Mouse (Mus musculus) neural tube, embryonic 14.5 days (tissue): ENCODE measurements around the gene Cnot9. TPM values are rescaled to one million over a fixed set of nuclear protein-coding genes. Genes with fewer than 3 reads are reported as not detected.
"Not testable (repeated sequence)": the region's sequence is repeated elsewhere in the genome, so short reads cannot be mapped to it uniquely, and the experiment has no call there.

Source experiments
- ATAC-seq: fragments of 200-750 bp; cut with Nextera tagmentation; 2 replicates; pipeline ENCODE4 v1.8.0; 2017; ENCODE audit warnings: low read depth, mild to moderate bottlenecking, moderate TSS enrichment, moderate library complexity
- H3K27ac ChIP-seq: fragments of 300-500 bp; sonication (generic); 2 replicates; pipeline ENCODE4 v1.5.1; 2014; ENCODE audit warnings: low read depth, mild to moderate bottlenecking, control low read depth, low read length, moderate library complexity, mixed read lengths
- H3K27me3 ChIP-seq: fragments of 300-500 bp; sonication (generic); 2 replicates; pipeline ENCODE4 v1.6.1; 2014; ENCODE audit warnings: low read length; ENCODE audit not compliant: control insufficient read depth, insufficient read depth
- H3K36me3 ChIP-seq: fragments of 300-500 bp; sonication (generic); 2 replicates; pipeline ENCODE4 v1.6.1; 2014; ENCODE audit warnings: low read length, mixed read lengths; ENCODE audit not compliant: control insufficient read depth, insufficient read depth
- H3K4me1 ChIP-seq: fragments of 300-500 bp; sonication (generic); 2 replicates; pipeline ENCODE4 v1.6.1; 2014; ENCODE audit warnings: low read length; ENCODE audit not compliant: control insufficient read depth, insufficient read depth
- H3K4me2 ChIP-seq: fragments of 300-500 bp; sonication (generic); 2 replicates; pipeline ENCODE4 v1.6.1; 2014; ENCODE audit warnings: mild to moderate bottlenecking, low read depth, low read length, control low read depth
- H3K4me3 ChIP-seq: fragments of 300-500 bp; sonication (generic); 2 replicates; pipeline ENCODE4 v1.5.1; 2014; ENCODE audit warnings: low read depth, low read length, control low read depth, mixed read lengths
- H3K9ac ChIP-seq: fragments of 300-500 bp; sonication (generic); replicated peaks from 2 replicates; pipeline ENCODE4 v1.6.1; 2014; ENCODE audit warnings: low read depth, mild to moderate bottlenecking, control low read depth, low read length, mixed read lengths
- H3K9me3 ChIP-seq: fragments of 300-500 bp; sonication (generic); 2 replicates; pipeline ENCODE4 v1.6.1; 2016; ENCODE audit warnings: low read length; ENCODE audit not compliant: control insufficient read depth
- WGBS: fragments of 180-500 bp; shearing (Covaris S2); extraction: QIAGEN DNeasy Blood & Tissue Kit; methylation state at CpG from one replicate; pipeline ENCODE4 v1.1.7; 2014; 5-methylcytosine and 5-hydroxymethylcytosine counted together
- polyA plus RNA-seq: library from polyadenylated mRNA; unstranded; fragments of >200 nt; fragmentation: Nextera tagmentation; extraction: Ambion mirVana; gene quantifications from 2 replicates; pipeline ENCODE4 v1.2.1, GENCODE M21; 2014

The Cnot9 gene
- 48.6 and 52.9 TPM in 2 replicates for polyA plus RNA-seq

- peak within 1 kb of the TSS; percentile 92 for H3K9ac ChIP-seq
- H3K4me3 ChIP-seq: peak within 1 kb of the TSS; percentile 92
- ATAC-seq: peak; percentile 99
- no peaks in the 10 kb centered on the region for H3K9me3 ChIP-seq
- H3K36me3 ChIP-seq: no peaks in the 10 kb centered on the region
- peak within 1 kb of the TSS; percentile 67 for H3K27ac ChIP-seq
- under 1% methylated on average over 62 of the region's 64 CpGs for WGBS
- H3K27me3 ChIP-seq: no peaks in the 10 kb centered on the region
- H3K4me1 ChIP-seq: peaks cover 19% of the 10 kb centered on the region
- H3K4me2 ChIP-seq: peak within 1 kb of the TSS; percentile 91
Observed at GRCm38 (mm10) chr1:74505721-74506464, at the start of gene Cnot9. Gene Cnot9, plus strand, starts transcription at chr1:74506058.

DNA sequence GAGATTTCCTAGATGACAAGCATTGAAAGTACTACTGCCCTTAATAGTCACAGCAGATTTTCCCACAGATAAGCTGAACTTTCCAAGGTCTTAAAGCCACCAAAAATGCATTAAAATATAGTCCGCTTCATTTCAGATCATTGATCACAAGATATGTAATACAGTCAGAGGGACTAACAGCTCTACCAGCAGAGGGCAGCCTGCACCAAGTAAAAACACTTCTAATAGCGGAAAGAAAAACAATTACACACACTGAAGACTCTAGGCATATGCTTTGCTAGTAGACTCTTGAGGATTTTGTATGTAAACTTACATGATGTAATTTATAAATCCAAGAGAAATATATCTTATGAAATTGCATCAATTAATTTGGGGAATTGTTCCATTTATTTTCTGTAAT is 45.6 kb upstream of the Cnot9 start:
- Histone ChIP-seq H3K4me3 (no peak overlapping the region), H3K9ac (no peak overlapping the region), H3K27ac (no peak overlapping the region), H3K4me2 (no peak overlapping the region), H3K36me3 (peaks cover 32% of the 10 kb centered on the region), H3K9me3 (no peaks in the 10 kb centered on the region), H3K4me1 (no peaks in the 10 kb centered on the region), H3K27me3 (no peaks in the 10 kb centered on the region)
- no peak for ATAC-seq
- 74% methylated on average over 2 of the region's 2 CpGs for WGBS

DNA sequence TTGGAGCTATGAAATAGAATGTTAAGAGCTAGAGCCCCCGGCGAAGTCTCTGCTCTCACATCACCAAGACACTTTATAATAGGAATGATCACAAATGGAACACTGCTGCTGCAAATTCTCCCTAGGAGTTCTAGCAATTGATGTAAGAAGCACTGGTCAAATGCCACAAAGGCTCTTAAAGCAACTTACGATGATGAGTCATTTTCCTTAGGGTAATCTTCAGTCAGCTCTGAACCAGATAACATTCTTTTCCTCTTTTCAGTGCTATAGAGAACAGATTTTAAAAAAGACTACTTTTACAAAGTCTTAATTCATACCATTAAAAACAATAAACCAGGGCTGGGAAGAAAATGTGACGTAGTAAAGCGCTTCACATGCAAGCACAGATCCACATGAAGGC is 20.1 kb upstream of the Cnot9 start:
- 96% methylated on average over 5 of the region's 5 CpGs for WGBS
- no peaks in the 10 kb centered on the region for H3K27me3 ChIP-seq
- ATAC-seq: no peak
- no peak overlapping the region for H3K9ac ChIP-seq
- H3K9me3 ChIP-seq: no peaks in the 10 kb centered on the region
- H3K36me3 ChIP-seq: peaks cover 51% of the 10 kb centered on the region
- no peak overlapping the region for H3K27ac ChIP-seq
- no peak overlapping the region for H3K4me3 ChIP-seq
- H3K4me2 ChIP-seq: no peak overlapping the region
- H3K4me1 ChIP-seq: no peaks in the 10 kb centered on the region

DNA sequence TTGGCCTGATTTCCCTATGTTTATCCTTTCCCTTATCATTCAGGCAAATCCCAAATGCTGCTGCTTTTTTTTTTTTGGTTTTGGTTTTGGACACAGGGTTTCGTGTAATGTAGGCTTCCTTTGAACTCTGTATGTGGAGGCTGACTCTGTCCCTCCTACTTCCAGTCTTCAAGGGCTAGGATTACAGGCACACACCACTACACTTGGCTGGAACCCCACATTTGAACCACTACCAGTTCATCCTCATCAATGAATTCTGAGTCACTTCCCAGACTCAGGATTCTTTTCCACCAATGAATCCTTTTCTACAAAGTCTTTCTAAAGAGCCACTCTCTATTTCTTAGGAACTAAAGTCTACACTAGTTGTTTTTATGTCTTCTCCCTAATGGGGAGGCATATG is 4.8 kb upstream of the Cnot9 start:
- H3K9me3 ChIP-seq: no peaks in the 10 kb centered on the region
- no peaks in the 10 kb centered on the region for H3K36me3 ChIP-seq
- no peak overlapping the region for H3K4me3 ChIP-seq
- ATAC-seq: no peak
- no peaks in the 10 kb centered on the region for H3K27me3 ChIP-seq
- no peak overlapping the region for H3K4me2 ChIP-seq
- H3K27ac ChIP-seq: no peak overlapping the region
- 81% methylated on average over 1 of the region's 1 CpGs for WGBS
- no peak overlapping the region for H3K9ac ChIP-seq
- 0 out of 2 replicates have a peak, but pooled peaks cover 4% of the 10 kb centered on the region for H3K4me1 ChIP-seq

GRCm38 (mm10) chr1:74505393-74505720 is 501 bp upstream of the Cnot9 start:
- peak overlapping the region; percentile 83 for H3K4me2 ChIP-seq
- peaks cover 19% of the 10 kb centered on the region for H3K4me1 ChIP-seq
- H3K9me3 ChIP-seq: no peaks in the 10 kb centered on the region
- H3K27ac ChIP-seq: peak overlapping the region; percentile 66
- H3K36me3 ChIP-seq: no peaks in the 10 kb centered on the region
- no peaks in the 10 kb centered on the region for H3K27me3 ChIP-seq
- H3K9ac ChIP-seq: peak overlapping the region; percentile 67
- ATAC-seq: no peak; the same call in 1 of the 2 replicates
- H3K4me3 ChIP-seq: peak overlapping the region; percentile 92
- under 1% methylated on average over 21 of the region's 22 CpGs for WGBS

DNA sequence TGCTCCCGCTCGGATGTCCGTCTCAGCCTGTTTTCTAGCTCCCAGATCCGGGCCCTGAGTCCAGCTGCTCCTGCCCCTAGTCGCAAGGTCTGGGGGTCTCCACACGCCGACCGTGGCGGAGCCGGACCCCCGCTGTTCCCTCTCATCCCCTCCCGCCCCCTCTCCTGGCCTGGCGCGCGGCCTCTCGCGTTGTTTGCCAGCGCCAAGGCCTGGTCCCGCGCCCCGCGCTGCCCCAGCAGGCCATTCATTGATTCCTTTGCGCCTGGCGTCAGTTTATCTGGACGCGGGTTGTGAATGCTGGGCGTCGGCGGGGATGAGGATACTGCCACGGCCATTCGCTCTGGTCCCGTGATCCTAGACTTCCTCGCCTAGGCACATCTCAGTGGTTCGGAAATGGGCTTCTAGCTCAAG is 618 bp downstream of the Cnot9 start:
- peak; percentile 45 for ATAC-seq
- Histone ChIP-seq H3K9me3 (no peaks in the 10 kb centered on the region), H3K4me1 (peaks cover 19% of the 10 kb centered on the region), H3K9ac (peak overlapping the region; percentile 92), H3K4me3 (peak overlapping the region; percentile 92), H3K4me2 (peak overlapping the region; percentile 91), H3K27ac (peak overlapping the region; percentile 67), H3K27me3 (no peaks in the 10 kb centered on the region), H3K36me3 (no peaks in the 10 kb centered on the region)
- WGBS: under 1% methylated on average over 30 of the region's 34 CpGs

- Histone ChIP-seq H3K36me3 (no peaks in the 10 kb centered on the region), H3K9me3 (no peaks in the 10 kb centered on the region), H3K4me3 (no peak overlapping the region), H3K27me3 (no peaks in the 10 kb centered on the region), H3K27ac (no peak overlapping the region), H3K4me2 (no peak overlapping the region), H3K9ac (no peak overlapping the region), H3K4me1 (peaks cover 19% of the 10 kb centered on the region)
- WGBS: 93% methylated on average over 2 of the region's 2 CpGs
- no peak for ATAC-seq
Observed at GRCm38 (mm10) chr1:74507780-74508179, 1.9 kb downstream of the Cnot9 start.

GRCm38 (mm10) chr1:74511306-74511705 is 5.4 kb downstream of the Cnot9 start:
- no peak for ATAC-seq
- no peaks in the 10 kb centered on the region for H3K9me3 ChIP-seq
- no peak overlapping the region for H3K27ac ChIP-seq
- H3K9ac ChIP-seq: no peak overlapping the region
- no peak overlapping the region for H3K4me2 ChIP-seq
- no peaks in the 10 kb centered on the region for H3K27me3 ChIP-seq
- peaks cover 15% of the 10 kb centered on the region for H3K4me1 ChIP-seq
- H3K36me3 ChIP-seq: no peaks in the 10 kb centered on the region
- WGBS: 95% methylated on average over 5 of the region's 5 CpGs
- no peak overlapping the region for H3K4me3 ChIP-seq

DNA sequence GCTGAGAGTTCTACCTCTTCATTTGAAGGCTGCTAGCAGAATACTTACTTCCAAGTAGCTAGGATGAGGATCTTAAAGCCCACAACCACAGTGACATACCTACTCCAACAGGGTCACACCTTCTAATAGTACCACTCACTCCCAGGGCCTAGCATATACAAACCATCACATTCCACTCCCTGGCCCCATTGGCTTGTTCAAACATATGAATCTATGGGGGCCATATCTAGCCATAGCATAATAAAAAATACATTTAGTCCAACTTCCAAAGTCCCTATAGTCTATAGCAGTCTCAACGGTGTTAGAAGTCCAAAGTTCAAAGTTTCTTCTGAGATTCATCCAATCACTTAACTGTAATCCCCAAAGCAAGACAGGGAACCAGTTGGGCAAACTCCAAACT is 7.1 kb downstream of the Cnot9 start:
- H3K36me3 ChIP-seq, H3K4me1 ChIP-seq, H3K4me3 ChIP-seq, H3K27ac ChIP-seq, H3K9ac ChIP-seq, H3K27me3 ChIP-seq, H3K4me2 ChIP-seq, ATAC-seq, H3K9me3 ChIP-seq: not testable (repeated sequence)
- WGBS: 98% methylated on average over 1 of the region's 1 CpGs
